ENCODE assay signal across 9 mouse cellular contexts in the genomic region with DNA sequence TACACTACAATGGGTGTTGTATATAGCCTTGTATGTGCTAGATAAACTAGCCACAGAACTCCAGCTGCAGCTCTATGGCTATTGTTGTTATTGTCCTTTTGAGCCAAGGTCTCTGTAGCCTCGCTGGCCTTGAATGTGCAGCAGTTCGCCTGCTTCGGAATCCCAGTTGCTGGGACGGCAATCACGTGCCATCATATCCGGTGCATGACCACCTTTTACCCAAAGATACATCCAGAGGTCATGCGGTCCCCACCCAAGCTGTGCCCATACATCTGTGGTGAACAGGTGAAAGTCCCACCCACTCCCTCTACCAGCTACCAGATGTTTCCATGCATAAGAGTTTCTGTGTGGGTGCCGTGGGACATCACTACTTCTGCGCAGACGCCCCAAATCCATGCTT. TPM values are rescaled to one million over a fixed set of nuclear protein-coding genes. Genes with fewer than 3 reads are reported as not detected.
DNase-seq lines count a peak whose midpoint lies in the region; ATAC-seq and TF ChIP-seq lines count a peak whose summit lies in the region.
"Had no signal": no experiment of that assay in that cellular context is flagged by ENCODE, and none has a peak within 500 bp of the region (broad histone marks: within the 10 kb centered on the region; RNA-seq: fewer than 3 reads in every experiment).

No protein-coding gene starts in this region.

- peak overlapping the region; percentile 92; the same call in 1 of the 2 replicates for H3K4me3 ChIP-seq in heart, embryonic 12.5 days
- H3K4me3 ChIP-seq in E14TG2a.4 (replicated peaks; ENCODE audit: low read length): peak overlapping the region; percentile 94
- H3K4me3 ChIP-seq in forebrain, embryonic 16.5 days (replicated peaks; ENCODE audit: low read length): peak overlapping the region; percentile 86
- peak overlapping the region; percentile 77; the same call in 1 of the 2 replicates for H3K4me3 ChIP-seq in limb, embryonic 14.5 days (replicated peaks; ENCODE audit: low read length)
- peak overlapping the region; percentile 71 for H3K4me3 ChIP-seq in stomach, embryonic 15.5 days (replicated peaks)

- no peak for DNase-seq in heart, adult 9 months (ENCODE audit: low spot score in 2 of 2)
- no peak for DNase-seq in limb, embryonic 14.5 days (ENCODE audit: low spot score)
- DNase-seq in frontal cortex, postnatal 25 days (ENCODE audit: low spot score in 2 of 2): no peak

- no peak overlapping the region for H3K9ac ChIP-seq in heart, embryonic 12.5 days
- no peak overlapping the region; the same call in 1 of the 2 replicates for H3K9ac ChIP-seq in forebrain, embryonic 16.5 days (replicated peaks; ENCODE audit: low read depth, low read length)
- no peak overlapping the region for H3K9ac ChIP-seq in limb, embryonic 14.5 days (ENCODE audit: low read depth, low read length, severe bottlenecking)
- no peak overlapping the region for H3K9ac ChIP-seq in stomach, embryonic 15.5 days

- no peak for TF ChIP-seq CTCF in E14TG2a.4 (conservative IDR thresholded peaks at IDR 0.05; ENCODE audit: low read length)

- H3K27ac ChIP-seq in heart, embryonic 12.5 days (ENCODE audit: poor library complexity, severe bottlenecking): no peak overlapping the region
- no peak overlapping the region; the same call in none of the 2 replicates for H3K27ac ChIP-seq in forebrain, embryonic 16.5 days (ENCODE audit: low read length)
- H3K27ac ChIP-seq in limb, embryonic 14.5 days (replicated peaks; ENCODE audit: low read depth, low read length): no peak overlapping the region
- peak overlapping the region; percentile 89 for H3K27ac ChIP-seq in stomach, embryonic 15.5 days

- peaks cover 49% of the 10 kb centered on the region for H3K27me3 ChIP-seq in heart, embryonic 12.5 days (replicated peaks)
- H3K27me3 ChIP-seq in E14TG2a.4 (ENCODE audit: insufficient read depth, low read length): peaks cover 51% of the 10 kb centered on the region
- peaks cover 24% of the 10 kb centered on the region for H3K27me3 ChIP-seq in forebrain, embryonic 16.5 days (replicated peaks; ENCODE audit: control insufficient read depth, insufficient read depth, low read length)
- H3K27me3 ChIP-seq in limb, embryonic 14.5 days (ENCODE audit: control insufficient read depth, insufficient read depth, low read length): peaks cover 33% of the 10 kb centered on the region
- H3K27me3 ChIP-seq in stomach, embryonic 15.5 days (replicated peaks): peaks cover 22% of the 10 kb centered on the region

- no peaks in the 10 kb centered on the region for H3K9me3 ChIP-seq in heart, embryonic 12.5 days (replicated peaks)
- no peaks in the 10 kb centered on the region for H3K9me3 ChIP-seq in E14TG2a.4 (ENCODE audit: low read length)
- H3K9me3 ChIP-seq in forebrain, embryonic 16.5 days (ENCODE audit: control insufficient read depth, low read length): no peaks in the 10 kb centered on the region
- H3K9me3 ChIP-seq in limb, embryonic 14.5 days (ENCODE audit: control insufficient read depth, low read length): no peaks in the 10 kb centered on the region
- H3K9me3 ChIP-seq in stomach, embryonic 15.5 days: no peaks in the 10 kb centered on the region

- H3K36me3 ChIP-seq in heart, embryonic 12.5 days: 0 out of 2 replicates have a peak, but pooled peaks cover 2% of the 10 kb centered on the region
- peaks cover 15% of the 10 kb centered on the region; the same call in 1 of the 2 replicates for H3K36me3 ChIP-seq in E14TG2a.4 (ENCODE audit: insufficient read depth, low read length)
- H3K36me3 ChIP-seq in forebrain, embryonic 16.5 days (ENCODE audit: control insufficient read depth, insufficient read depth): no peaks in the 10 kb centered on the region
- no peaks in the 10 kb centered on the region for H3K36me3 ChIP-seq in limb, embryonic 14.5 days (ENCODE audit: control insufficient read depth, insufficient read depth, low read length)
- H3K36me3 ChIP-seq in stomach, embryonic 15.5 days: 0 out of 2 replicates have a peak, but pooled peaks cover 3% of the 10 kb centered on the region

- H3K4me1 ChIP-seq in heart, embryonic 12.5 days (replicated peaks): peaks cover 30% of the 10 kb centered on the region
- H3K4me1 ChIP-seq in E14TG2a.4 (replicated peaks; ENCODE audit: low read depth, low read length): peaks cover 59% of the 10 kb centered on the region
- peaks cover 21% of the 10 kb centered on the region for H3K4me1 ChIP-seq in forebrain, embryonic 16.5 days (replicated peaks; ENCODE audit: control insufficient read depth, insufficient read depth, low read length)
- 0 out of 2 replicates have a peak, but pooled peaks cover 10% of the 10 kb centered on the region for H3K4me1 ChIP-seq in limb, embryonic 14.5 days (ENCODE audit: control insufficient read depth, insufficient read depth, low read length)
- peaks cover 18% of the 10 kb centered on the region for H3K4me1 ChIP-seq in stomach, embryonic 15.5 days

- no peak for TF ChIP-seq POLR2A in limb, embryonic 14.5 days (IDR thresholded peaks at IDR 0.05; ENCODE audit: borderline replicate concordance, extremely low read depth, insufficient read depth, insufficient read length)

- WGBS in heart, embryonic 12.5 days: 31% methylated on average over 10 of the region's 10 CpGs
- WGBS in forebrain, embryonic 16.5 days: 45% methylated on average over 10 of the region's 10 CpGs
- WGBS in limb, embryonic 14.5 days: 48% methylated on average over 10 of the region's 10 CpGs
- WGBS in stomach, embryonic 15.5 days: 38% methylated on average over 10 of the region's 10 CpGs

- peak overlapping the region; percentile 88 for H3K4me2 ChIP-seq in heart, embryonic 12.5 days
- peak overlapping the region; percentile 72 for H3K4me2 ChIP-seq in forebrain, embryonic 16.5 days (ENCODE audit: low read length)
- peak overlapping the region; percentile 83 for H3K4me2 ChIP-seq in limb, embryonic 14.5 days (replicated peaks; ENCODE audit: low read depth, low read length, severe bottlenecking)
- peak overlapping the region; percentile 96 for H3K4me2 ChIP-seq in stomach, embryonic 15.5 days

- no peak for ATAC-seq in heart, embryonic 12.5 days (ENCODE audit: insufficient number of reproducible peaks, low FRiP score)
- no peak for ATAC-seq in forebrain, embryonic 16.5 days
- no peak for ATAC-seq in limb, embryonic 14.5 days (ENCODE audit: low FRiP score, low read depth)
- no peak for ATAC-seq in stomach, embryonic 15.5 days (ENCODE audit: insufficient read depth, low FRiP score, low read depth)
- ATAC-seq in erythroid progenitor cell, adult 5-6 weeks (replicated peaks; ENCODE audit: low FRiP score, poor library complexity, severe bottlenecking): no peak

RNA-seq across cellular contexts. Expression of a gene that starts 1.4 kb away (rescaled TPM):
- 15.5 and 17.2 TPM in 2 replicates for polyA plus RNA-seq in heart, embryonic 12.5 days (2016; fragmentation: Nextera tagmentation; extraction: Ambion mirVana)
- polyA plus RNA-seq in forebrain, embryonic 16.5 days (2015; fragmentation: Nextera tagmentation; extraction: Ambion mirVana): 27.8 and 33.4 TPM in 2 replicates
- polyA plus RNA-seq in limb, embryonic 14.5 days (2012; rRNA removed): 26.3 and 32.9 TPM in 2 replicates
- polyA plus RNA-seq in limb, embryonic 14.5 days (2014; fragmentation: Nextera tagmentation; extraction: Ambion mirVana): 5.7 and 8.3 TPM in 2 replicates
- 8.7 and 10.0 TPM in 2 replicates for polyA plus RNA-seq in stomach, embryonic 15.5 days (2015; fragmentation: Nextera tagmentation; extraction: Ambion mirVana)
- total RNA-seq in erythroid progenitor cell, adult 5-6 weeks (2015; ENCODE audit: low replicate concordance): 2.9 and 5.4 TPM in 2 replicates
- not detected in 2 replicates for total RNA-seq in erythroid progenitor cell, adult 5-6 weeks (2017; ENCODE audit: low replicate concordance)

RNA-seq across cellular contexts. Expression of a gene that starts 2.2 kb away (rescaled TPM):
- polyA plus RNA-seq in heart, embryonic 12.5 days (2016; fragmentation: Nextera tagmentation; extraction: Ambion mirVana): 0.27 and 0.94 TPM in 2 replicates
- polyA plus RNA-seq in forebrain, embryonic 16.5 days (2015; fragmentation: Nextera tagmentation; extraction: Ambion mirVana): 1.5 and 2.1 TPM in 2 replicates
- 5.5 and 6.6 TPM in 2 replicates for polyA plus RNA-seq in limb, embryonic 14.5 days (2012; rRNA removed)
- 4.6 and 8.3 TPM in 2 replicates for polyA plus RNA-seq in limb, embryonic 14.5 days (2014; fragmentation: Nextera tagmentation; extraction: Ambion mirVana)
- polyA plus RNA-seq in stomach, embryonic 15.5 days (2015; fragmentation: Nextera tagmentation; extraction: Ambion mirVana): 50.8 and 60.8 TPM in 2 replicates
- not detected in 2 replicates for total RNA-seq in erythroid progenitor cell, adult 5-6 weeks (2015; ENCODE audit: low replicate concordance)
- not detected in 2 replicates for total RNA-seq in erythroid progenitor cell, adult 5-6 weeks (2017; ENCODE audit: low replicate concordance)
- total RNA-seq: hematopoietic stem cell, adult 5-6 weeks had no signal

RNA-seq across cellular contexts. Expression of a gene that starts 17.2 kb away (rescaled TPM):
- polyA plus RNA-seq in heart, embryonic 12.5 days (2016; fragmentation: Nextera tagmentation; extraction: Ambion mirVana): 0.66 and 1.4 TPM in 2 replicates
- polyA plus RNA-seq in forebrain, embryonic 16.5 days (2015; fragmentation: Nextera tagmentation; extraction: Ambion mirVana): 2.4 and 4.2 TPM in 2 replicates
- polyA plus RNA-seq in limb, embryonic 14.5 days (2012; rRNA removed): 2.0 and 2.5 TPM in 2 replicates
- polyA plus RNA-seq in limb, embryonic 14.5 days (2014; fragmentation: Nextera tagmentation; extraction: Ambion mirVana): 0.97 and 1.9 TPM in 2 replicates
- polyA plus RNA-seq in stomach, embryonic 15.5 days (2015; fragmentation: Nextera tagmentation; extraction: Ambion mirVana): 6.3 and 8.2 TPM in 2 replicates
- 6.1 and 12.2 TPM in 2 replicates for total RNA-seq in erythroid progenitor cell, adult 5-6 weeks (2015; ENCODE audit: low replicate concordance)
- total RNA-seq in erythroid progenitor cell, adult 5-6 weeks (2017; ENCODE audit: low replicate concordance): 2.6 and 4.5 TPM in 2 replicates

RNA-seq across cellular contexts. Expression of a gene that starts 19.6 kb away (rescaled TPM):
- not detected in 2 replicates for polyA plus RNA-seq in heart, embryonic 12.5 days (2016; fragmentation: Nextera tagmentation; extraction: Ambion mirVana)
- polyA plus RNA-seq in forebrain, embryonic 16.5 days (2015; fragmentation: Nextera tagmentation; extraction: Ambion mirVana): not detected in 2 replicates
- polyA plus RNA-seq in limb, embryonic 14.5 days (2012; rRNA removed): 0.13 and 0.18 TPM in 2 replicates
- polyA plus RNA-seq in limb, embryonic 14.5 days (2014; fragmentation: Nextera tagmentation; extraction: Ambion mirVana): 0.17 and 0.26 TPM in 2 replicates
- polyA plus RNA-seq in stomach, embryonic 15.5 days (2015; fragmentation: Nextera tagmentation; extraction: Ambion mirVana): not detected in 2 replicates
- total RNA-seq in erythroid progenitor cell, adult 5-6 weeks (2015; ENCODE audit: low replicate concordance): not detected in 2 replicates
- total RNA-seq in erythroid progenitor cell, adult 5-6 weeks (2017; ENCODE audit: low replicate concordance): not detected in 2 replicates
- total RNA-seq: hematopoietic stem cell, adult 5-6 weeks had no signal

RNA-seq across cellular contexts. Expression of a gene that starts 26.5 kb away (rescaled TPM):
- 9.4 and 11.3 TPM in 2 replicates for polyA plus RNA-seq in heart, embryonic 12.5 days (2016; fragmentation: Nextera tagmentation; extraction: Ambion mirVana)
- polyA plus RNA-seq in forebrain, embryonic 16.5 days (2015; fragmentation: Nextera tagmentation; extraction: Ambion mirVana): 285 and 318 TPM in 2 replicates
- polyA plus RNA-seq in limb, embryonic 14.5 days (2012; rRNA removed): 10.3 and 14.2 TPM in 2 replicates
- polyA plus RNA-seq in limb, embryonic 14.5 days (2014; fragmentation: Nextera tagmentation; extraction: Ambion mirVana): 8.8 and 10.1 TPM in 2 replicates
- polyA plus RNA-seq in stomach, embryonic 15.5 days (2015; fragmentation: Nextera tagmentation; extraction: Ambion mirVana): 20.3 and 23.9 TPM in 2 replicates
- 1.4 TPM in 1 of 2 replicates, not detected in the other for total RNA-seq in erythroid progenitor cell, adult 5-6 weeks (2015; ENCODE audit: low replicate concordance)
- total RNA-seq in erythroid progenitor cell, adult 5-6 weeks (2017; ENCODE audit: low replicate concordance): not detected in 2 replicates
